Mouse (Mus musculus) stomach, adult 2 months (tissue): ENCODE measurements around the gene Armcx3. TPM values are rescaled to one million over a fixed set of nuclear protein-coding genes. Genes with fewer than 3 reads are reported as not detected.

Experiments used
- polyA plus RNA-seq: library from polyadenylated mRNA; depleted of rRNA; stranded (reverse); fragments of >200 nt; gene quantifications from 2 replicates; pipeline ENCODE4 v1.2.3, GENCODE M21; 2012; rRNA removed

Gene Armcx3
- 0.42 and 1.4 TPM in 2 replicates for polyA plus RNA-seq

GRCm38 (mm10) chrX:134756434-134757292, at the start of gene Armcx3:
Gene Armcx3, plus strand, starts transcription at chrX:134756595.

GRCm38 (mm10) chrX:134717752-134718308, 38.6 kb upstream of the Armcx3 start, which contains the start of gene Armcx1:
Gene Armcx1, plus strand, starts transcription at chrX:134717963.

GRCm38 (mm10) chrX:134750764-134751592, 5.4 kb upstream of the Armcx3 start, which contains the start of gene Armcx6:
Gene Armcx6, minus strand, starts transcription at chrX:134751417.

GRCm38 (mm10) chrX:134808755-134809224, 52.4 kb downstream of the Armcx3 start, which contains the start of gene Armcx2:
Gene Armcx2, minus strand, starts transcription at chrX:134809221.

Other genes with a start within 250 kb of the Armcx3 start
- gene Timm8a1, start 214.7 kb upstream of the Armcx3 start, polyA plus RNA-seq = 0.09 and 0.17 TPM in 2 replicates
- 0.08 and 0.19 TPM in 2 replicates for gene Btk, start 173.0 kb upstream of the Armcx3 start, polyA plus RNA-seq
- 4.6 and 8.8 TPM in 2 replicates for gene Rpl36a, start 170.9 kb upstream of the Armcx3 start, polyA plus RNA-seq
- gene Gla, start 155.5 kb upstream of the Armcx3 start, polyA plus RNA-seq = 0.45 and 0.51 TPM in 2 replicates
- 0.92 and 1.3 TPM in 2 replicates for gene Hnrnph2, start 155.4 kb upstream of the Armcx3 start, polyA plus RNA-seq
- gene Armcx4, start 70.1 kb upstream of the Armcx3 start, polyA plus RNA-seq = 0.09 and 0.11 TPM in 2 replicates
- 0.17 and 0.42 TPM in 2 replicates for gene Armcx1, start 38.6 kb upstream of the Armcx3 start, polyA plus RNA-seq
- 0.33 and 0.36 TPM in 2 replicates for gene Armcx6, start 5.2 kb upstream of the Armcx3 start, polyA plus RNA-seq
- gene Armcx2, start 52.6 kb downstream of the Armcx3 start, polyA plus RNA-seq = 5.7 and 6.3 TPM in 2 replicates
- not detected in 2 replicates for gene Nxf2, start 208.2 kb downstream of the Armcx3 start, polyA plus RNA-seq